Mouse (Mus musculus) bone marrow, adult 2 months (tissue): ENCODE measurements around the gene Gnb1. TPM values are rescaled to one million over a fixed set of nuclear protein-coding genes. Genes with fewer than 3 reads are reported as not detected.

Source experiments
- H3K27ac ChIP-seq: fragments of 200-500 bp; 2 replicates; pipeline ENCODE4 v1.5.1; 2012; ENCODE audit warnings: low read depth, mild to moderate bottlenecking, control low read depth, inconsistent platforms, low read length; ENCODE audit not compliant: control insufficient read depth, poor library complexity, insufficient read depth
- H3K4me1 ChIP-seq: fragments of 200-500 bp; 2 replicates; pipeline ENCODE4 v1.6.1; 2011; ENCODE audit warnings: low read length; ENCODE audit not compliant: control insufficient read depth, insufficient read depth
- H3K4me3 ChIP-seq: fragments of 200-500 bp; replicated peaks from 2 replicates; pipeline ENCODE3; 2011; ENCODE audit warnings: mild to moderate bottlenecking, low read depth, low read length, control low read depth; ENCODE audit not compliant: control insufficient read depth
- CTCF ChIP-seq: fragments of 200-500 bp; IDR thresholded peaks from 2 replicates; pipeline ENCODE4 v1.5.1; 2011; ENCODE audit warnings: low read length, control low read depth; ENCODE audit not compliant: control insufficient read depth, insufficient read depth
- POLR2A ChIP-seq: fragments of 200-500 bp; IDR thresholded peaks from 2 replicates; pipeline ENCODE4 v1.6.1; 2011; ENCODE audit warnings: low read depth, mild to moderate bottlenecking, control low read depth, low read length, borderline replicate concordance; ENCODE audit not compliant: control insufficient read depth
- WGBS: fragments of 180-500 bp; shearing (Covaris S2); methylation state at CpG from one replicate; pipeline ENCODE4 v1.1.7; 2018; 5-methylcytosine and 5-hydroxymethylcytosine counted together
- polyA plus RNA-seq: library from polyadenylated mRNA; stranded (reverse); fragments of >200 nt; gene quantifications from 2 replicates; pipeline ENCODE4 v1.2.4, GENCODE M21; 2011; ENCODE audit warnings: low replicate concordance; ENCODE audit not compliant: missing spikeins, insufficient read depth, insufficient read length

The Gnb1 gene
- polyA plus RNA-seq, 1 experiment, result 115 TPM

DNA sequence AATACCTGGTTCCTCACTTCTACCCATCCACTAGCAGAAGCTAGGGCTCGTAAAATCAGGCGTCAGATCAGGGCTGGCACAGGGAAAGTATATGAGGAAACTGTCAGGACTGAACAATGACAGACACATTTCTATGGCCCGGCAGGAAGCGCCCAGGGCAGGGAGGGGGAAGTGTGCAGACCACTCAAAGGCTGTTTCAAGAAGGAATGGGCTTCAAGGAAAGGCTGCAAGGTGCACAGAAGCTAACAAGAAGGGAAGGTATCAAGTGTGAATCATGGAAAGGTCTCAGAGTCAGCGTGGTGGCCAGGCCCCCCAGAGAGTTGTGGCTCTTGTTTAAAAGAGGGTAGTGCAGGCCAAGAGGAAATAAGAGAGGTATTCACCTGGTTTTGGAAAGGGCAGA lies 705 bp upstream of the Gnb1 start:
- H3K27ac ChIP-seq, result peak overlapping the region; percentile 23; the same call in 1 of the 2 replicates
- H3K4me1 ChIP-seq, result peaks cover 12% of the 10 kb centered on the region
- peak overlapping the region; percentile 93 for H3K4me3 ChIP-seq
- WGBS, result 11% methylated on average over 5 of the region's 5 CpGs
- TF ChIP-seq CTCF (no peak), POLR2A (no peak)

GRCm38 (mm10) chr4:155491529-155492130 lies 469 bp downstream of the Gnb1 start:
- H3K4me3 ChIP-seq, result peak overlapping the region; percentile 93
- peaks cover 12% of the 10 kb centered on the region for H3K4me1 ChIP-seq
- WGBS, result under 1% methylated on average over 54 of the region's 54 CpGs
- TF ChIP-seq CTCF (no peak), POLR2A (no peak)
- H3K27ac ChIP-seq, result peak overlapping the region; percentile 80

DNA sequence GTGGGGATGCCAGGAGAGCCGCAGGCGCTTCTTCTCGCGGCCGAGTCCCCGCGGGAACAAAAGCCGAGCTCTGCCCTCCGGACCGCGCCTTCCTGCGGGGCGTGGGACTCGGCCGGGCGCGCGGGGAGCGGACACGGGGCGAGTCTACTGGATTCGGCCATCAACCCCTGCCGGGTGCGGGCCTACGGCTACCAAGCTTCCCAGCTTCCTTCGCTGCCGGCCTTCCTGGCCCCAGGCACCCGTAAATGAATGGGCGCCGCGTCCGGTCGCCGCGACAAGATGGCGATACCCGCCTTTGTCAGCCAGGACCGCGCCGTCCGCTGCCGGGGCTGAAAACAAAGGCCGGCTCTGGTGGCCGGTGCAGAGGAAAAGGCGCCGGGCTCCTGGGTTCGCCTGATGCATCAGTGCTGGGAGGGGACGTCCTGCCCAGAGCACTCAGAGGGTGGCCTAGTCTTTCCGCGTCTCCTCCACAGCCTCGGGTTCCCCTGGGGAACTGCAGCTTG lies 1.0 kb downstream of the Gnb1 start:
- Histone ChIP-seq H3K27ac (peak overlapping the region; percentile 80), H3K4me3 (peak overlapping the region; percentile 93), H3K4me1 (peaks cover 12% of the 10 kb centered on the region)
- WGBS, result under 1% methylated on average over 51 of the region's 51 CpGs
- TF ChIP-seq CTCF (no peak), POLR2A (no peak; the same call in 1 of the 2 replicates)

GRCm38 (mm10) chr4:155494891-155495290 lies 3.7 kb downstream of the Gnb1 start:
- WGBS, result 51% methylated on average over 4 of the region's 4 CpGs
- H3K4me3 ChIP-seq, result no peak overlapping the region
- TF ChIP-seq POLR2A (no peak), CTCF (no peak)
- no peak overlapping the region for H3K27ac ChIP-seq
- peaks cover 2% of the 10 kb centered on the region; the same call in 1 of the 2 replicates for H3K4me1 ChIP-seq

- no peak overlapping the region for H3K27ac ChIP-seq
- WGBS, result 61% methylated on average over 3 of the region's 3 CpGs
- TF ChIP-seq CTCF (no peak), POLR2A (no peak)
- H3K4me1 ChIP-seq, result no peaks in the 10 kb centered on the region; the same call in 1 of the 2 replicates
- H3K4me3 ChIP-seq, result no peak overlapping the region
These were observed 6.8 kb downstream of the Gnb1 start for GRCm38 (mm10) chr4:155497963-155498362.

DNA sequence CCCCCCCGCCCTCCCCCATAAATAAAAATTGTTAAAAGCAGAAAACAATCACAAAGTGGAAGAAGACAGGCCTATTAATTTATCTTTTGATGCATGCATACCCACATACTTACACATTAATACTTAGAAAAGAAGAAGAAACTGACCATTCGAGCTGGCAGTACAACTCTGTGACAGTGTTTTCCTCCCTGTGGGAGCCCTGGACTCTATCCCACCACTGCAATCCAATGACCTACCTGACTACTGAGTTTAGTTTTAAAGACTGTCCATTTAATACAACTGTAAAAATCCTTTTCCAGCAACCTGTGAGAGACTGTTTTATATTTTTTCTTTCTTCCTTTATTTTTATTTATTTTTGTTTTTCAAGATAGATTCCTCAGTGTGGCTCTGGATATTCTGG lies 10.0 kb downstream of the Gnb1 start:
- no peak overlapping the region for H3K27ac ChIP-seq
- TF ChIP-seq CTCF, result no peak

GRCm38 (mm10) chr4:155505067-155505466 lies 13.9 kb downstream of the Gnb1 start:
- WGBS, result 6% methylated on average over 8 of the region's 8 CpGs
- TF ChIP-seq POLR2A (no peak), CTCF (no peak)
- Histone ChIP-seq H3K4me3 (no peak overlapping the region), H3K4me1 (peaks cover 3% of the 10 kb centered on the region), H3K27ac (no peak overlapping the region)

More for the DNA sequence above, 10.0 kb downstream of the Gnb1 start:
- Histone ChIP-seq H3K4me1 (peaks cover 3% of the 10 kb centered on the region), H3K4me3 (no peak overlapping the region)
- WGBS, result 68% methylated on average over 2 of the region's 2 CpGs

DNA sequence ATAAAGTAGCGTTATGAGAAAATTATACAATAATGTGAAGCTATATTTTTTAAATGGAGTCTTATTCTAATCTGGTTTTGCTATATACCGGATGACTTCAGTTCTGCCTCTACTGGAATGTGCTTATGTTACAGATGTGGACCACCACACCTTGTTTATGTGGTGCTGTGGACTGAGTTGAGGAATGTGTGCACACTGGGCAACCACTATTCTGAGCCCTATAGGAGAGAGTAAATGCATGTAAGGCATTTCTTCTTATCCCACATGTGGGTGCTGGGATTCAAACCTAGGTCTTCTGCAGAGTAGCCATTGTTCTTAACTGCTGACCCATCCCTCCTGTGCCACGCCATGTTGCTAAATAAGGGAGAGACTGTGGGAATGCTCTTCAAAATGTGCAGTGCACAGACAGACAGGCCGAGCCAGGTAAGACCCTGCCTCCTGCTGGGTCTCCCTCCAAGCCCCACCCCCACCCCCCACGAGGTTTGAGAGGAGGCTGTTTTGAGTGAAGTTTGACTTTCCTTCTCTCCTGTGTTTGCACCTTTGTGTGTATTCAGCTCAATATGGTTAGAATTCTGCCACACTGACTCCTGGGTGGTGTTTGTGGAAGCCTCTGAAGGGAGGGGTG lies 14.6 kb downstream of the Gnb1 start:
- no peak for TF ChIP-seq CTCF
- no peak for TF ChIP-seq POLR2A
- Histone ChIP-seq H3K4me3 (no peak overlapping the region), H3K27ac (no peak overlapping the region), H3K4me1 (peaks cover 3% of the 10 kb centered on the region)
- 68% methylated on average over 5 of the region's 5 CpGs for WGBS
